Mouse (Mus musculus) retina, embryonic 14.5 days (tissue): ENCODE measurements around the gene Ddah2.
A peak's percentile ranks its signal among the peaks of the same experiment; 100 is the strongest.
"Not testable (repeated sequence)": the region's sequence is repeated elsewhere in the genome, so short reads cannot be mapped to it uniquely, and the experiment has no call there.

Experiments
- DNase-seq: peaks from one replicate; pipeline ENCODE4 v3.0.0-alpha.2; 2015; ENCODE audit warnings: low spot score

The Ddah2 gene

DNA sequence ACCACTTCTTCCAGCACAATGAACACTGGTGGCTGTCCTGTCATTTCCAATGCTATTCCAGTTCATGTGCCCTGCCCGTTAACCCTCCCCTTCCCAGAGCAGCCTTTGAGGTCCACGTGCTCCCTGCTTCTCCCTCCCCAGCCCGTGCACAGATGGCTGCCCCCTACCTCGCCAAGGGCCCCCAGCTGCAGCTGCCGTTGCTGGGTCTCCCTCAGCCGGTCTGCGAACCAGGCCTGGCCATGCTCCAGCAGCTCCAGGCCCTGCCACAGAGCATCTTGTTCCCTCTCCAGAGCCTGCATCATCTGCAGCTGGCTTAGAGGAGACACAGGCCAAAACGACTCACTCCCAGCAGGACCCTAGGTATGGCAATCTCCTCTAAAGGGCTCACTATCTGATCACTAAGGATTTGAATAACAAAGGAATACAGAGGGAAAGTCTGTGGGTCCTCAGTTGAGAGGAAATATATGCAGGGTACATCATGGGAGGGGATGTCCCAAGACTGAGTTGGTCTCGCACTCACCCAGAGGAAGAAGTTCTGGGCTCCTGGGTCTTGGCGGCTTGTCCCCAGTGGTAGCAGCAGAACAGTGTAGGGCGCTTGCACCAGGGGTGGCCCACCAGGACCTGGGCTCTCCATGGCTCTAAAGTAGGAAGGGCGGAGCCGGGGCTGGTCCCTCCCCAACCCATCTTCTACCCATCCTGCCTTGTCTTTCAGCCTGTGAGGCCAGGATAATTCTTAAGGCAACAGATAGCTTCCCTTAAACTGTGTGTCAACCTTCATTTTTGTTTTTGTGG is 31.4 kb upstream of the Ddah2 start, which contains the start of gene Sapcd1:
Gene Sapcd1 (minus strand): TSS at position 740 of the 792 bp plus-strand sequence.
- peak; percentile 83 for DNase-seq

DNA sequence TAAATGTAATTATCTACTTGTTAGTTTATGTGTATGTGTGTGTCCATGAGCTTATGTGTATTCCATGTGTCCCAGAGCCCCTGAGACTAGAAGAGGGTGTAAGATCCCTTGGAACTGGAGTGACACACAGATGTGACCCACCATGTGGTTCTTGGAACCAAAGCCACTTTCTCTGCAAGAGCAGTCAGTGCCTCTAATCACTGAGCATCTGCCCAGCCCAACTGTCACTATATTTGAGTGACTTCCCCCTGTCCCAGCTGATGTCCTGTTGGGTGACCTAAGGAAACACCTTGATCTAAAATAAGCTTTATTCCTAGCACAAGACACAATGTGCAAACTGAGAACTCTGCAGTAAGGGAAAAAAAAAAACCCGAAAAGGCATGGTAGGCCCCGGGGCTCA is 30.5 kb upstream of the Ddah2 start:
- DNase-seq = no peak

- DNase-seq = peak; percentile 67
Measured at GRCm38 (mm10) chr17:35029691-35030532, 28.9 kb upstream of the Ddah2 start.

- DNase-seq = no peak
Measured at GRCm38 (mm10) chr17:35031272-35031671, 27.6 kb upstream of the Ddah2 start.

DNA sequence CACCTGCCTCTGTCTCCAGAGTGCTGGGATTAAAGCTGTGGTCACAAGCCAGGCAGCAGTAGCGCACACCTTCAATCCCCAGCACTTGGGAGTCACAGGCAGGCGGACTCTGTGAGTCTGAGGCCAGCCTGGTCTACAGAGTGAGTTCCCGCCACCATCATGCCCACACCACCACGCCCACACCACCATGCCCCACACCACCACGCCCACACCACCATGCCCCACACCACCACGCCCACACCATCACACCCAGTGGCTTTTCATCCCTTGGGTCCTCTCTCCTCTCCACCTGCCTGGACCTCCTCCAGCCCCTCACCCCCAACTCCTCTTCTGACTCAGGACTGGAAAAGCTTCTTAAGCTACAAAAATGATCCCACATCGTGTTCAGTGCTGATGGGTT is 27.0 kb upstream of the Ddah2 start:
- DNase-seq = no peak

GRCm38 (mm10) chr17:35032323-35032870 is 26.4 kb upstream of the Ddah2 start:
- no peak for DNase-seq

DNA sequence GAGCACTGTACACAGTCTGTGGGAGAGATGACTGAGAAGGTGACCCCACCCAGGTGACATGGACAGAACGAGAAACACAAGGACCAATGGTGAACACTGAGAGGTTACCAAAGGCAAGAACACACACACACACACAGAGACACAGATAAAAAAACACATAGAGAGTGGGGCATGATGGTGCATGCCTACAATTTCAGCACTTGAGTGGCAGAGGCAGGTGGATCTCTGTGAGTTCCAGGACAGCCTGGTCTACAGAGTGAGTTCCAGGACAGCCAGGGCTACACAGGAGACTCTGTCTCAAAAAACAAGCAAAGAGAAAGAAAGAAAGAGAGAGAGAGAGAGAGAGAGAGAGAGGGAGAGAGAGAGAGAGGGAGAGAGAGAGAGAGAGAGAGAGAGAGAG is 25.1 kb upstream of the Ddah2 start:
- not testable (repeated sequence) for DNase-seq

DNA sequence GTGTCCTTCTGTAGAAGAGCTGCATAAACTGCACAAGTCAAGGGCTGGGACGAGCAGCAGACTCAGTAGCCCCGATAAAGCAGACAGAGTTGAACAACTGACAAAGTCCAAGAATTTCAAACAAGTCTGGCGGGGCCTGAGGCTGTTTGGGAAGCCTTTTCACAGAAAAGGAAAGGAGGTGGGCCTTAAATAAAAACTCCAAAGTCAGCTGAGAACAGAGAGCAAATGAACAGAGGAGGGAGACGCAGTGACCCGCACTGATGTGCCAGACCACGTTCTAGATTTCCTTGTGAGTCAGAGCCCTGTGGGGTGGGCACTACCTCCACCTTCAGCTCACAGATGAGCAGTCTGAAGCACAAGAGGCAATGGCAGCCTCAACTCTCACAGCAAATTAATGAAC is 23.9 kb upstream of the Ddah2 start:
- DNase-seq = no peak

GRCm38 (mm10) chr17:35039121-35039873 is 19.5 kb upstream of the Ddah2 start:
- no peak for DNase-seq

- no peak for DNase-seq
Measured at GRCm38 (mm10) chr17:35043794-35044193, 15.0 kb upstream of the Ddah2 start.

DNA sequence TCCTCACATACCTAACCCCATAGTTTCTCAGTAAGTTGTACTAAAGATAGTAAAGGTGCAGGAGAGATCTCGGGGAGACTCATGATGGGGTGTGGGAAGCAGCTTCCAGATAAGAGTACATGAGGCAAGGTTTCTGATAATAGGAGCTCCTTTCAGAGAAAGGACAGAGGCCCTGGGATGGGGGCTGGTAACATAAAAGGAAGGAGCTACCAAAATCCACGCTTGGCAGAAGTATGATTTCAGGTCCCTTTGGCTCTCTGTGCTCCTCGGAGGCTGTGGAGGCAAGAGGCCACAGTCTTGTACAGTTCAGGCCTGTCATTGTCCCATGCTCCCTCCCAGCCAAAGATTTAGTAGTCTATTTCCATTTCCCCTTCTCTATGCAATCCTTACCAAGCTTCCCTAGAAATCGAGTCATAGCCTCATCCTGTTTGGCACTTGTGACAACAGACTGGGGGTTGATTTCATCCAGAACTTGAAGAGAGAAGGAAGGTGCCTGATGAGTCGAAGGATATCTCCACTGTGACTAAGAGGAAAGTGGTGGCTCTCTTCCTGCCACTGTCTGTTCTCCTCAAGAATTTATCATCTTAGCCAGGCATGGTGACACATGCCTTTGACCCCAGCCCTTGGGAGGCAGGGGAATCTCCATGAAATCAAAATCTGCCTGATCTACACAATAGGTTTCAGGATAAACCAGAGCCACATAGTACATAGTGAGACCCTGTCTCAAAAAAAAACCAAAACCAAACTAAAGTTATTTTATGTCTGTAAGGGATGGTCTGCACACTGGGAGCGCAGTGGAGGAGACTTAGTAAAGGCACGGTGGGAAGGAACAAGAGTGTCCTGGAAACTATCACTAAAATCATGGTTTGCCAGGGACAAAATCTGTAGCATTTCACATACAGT is 13.7 kb upstream of the Ddah2 start:
- DNase-seq = no peak

DNA sequence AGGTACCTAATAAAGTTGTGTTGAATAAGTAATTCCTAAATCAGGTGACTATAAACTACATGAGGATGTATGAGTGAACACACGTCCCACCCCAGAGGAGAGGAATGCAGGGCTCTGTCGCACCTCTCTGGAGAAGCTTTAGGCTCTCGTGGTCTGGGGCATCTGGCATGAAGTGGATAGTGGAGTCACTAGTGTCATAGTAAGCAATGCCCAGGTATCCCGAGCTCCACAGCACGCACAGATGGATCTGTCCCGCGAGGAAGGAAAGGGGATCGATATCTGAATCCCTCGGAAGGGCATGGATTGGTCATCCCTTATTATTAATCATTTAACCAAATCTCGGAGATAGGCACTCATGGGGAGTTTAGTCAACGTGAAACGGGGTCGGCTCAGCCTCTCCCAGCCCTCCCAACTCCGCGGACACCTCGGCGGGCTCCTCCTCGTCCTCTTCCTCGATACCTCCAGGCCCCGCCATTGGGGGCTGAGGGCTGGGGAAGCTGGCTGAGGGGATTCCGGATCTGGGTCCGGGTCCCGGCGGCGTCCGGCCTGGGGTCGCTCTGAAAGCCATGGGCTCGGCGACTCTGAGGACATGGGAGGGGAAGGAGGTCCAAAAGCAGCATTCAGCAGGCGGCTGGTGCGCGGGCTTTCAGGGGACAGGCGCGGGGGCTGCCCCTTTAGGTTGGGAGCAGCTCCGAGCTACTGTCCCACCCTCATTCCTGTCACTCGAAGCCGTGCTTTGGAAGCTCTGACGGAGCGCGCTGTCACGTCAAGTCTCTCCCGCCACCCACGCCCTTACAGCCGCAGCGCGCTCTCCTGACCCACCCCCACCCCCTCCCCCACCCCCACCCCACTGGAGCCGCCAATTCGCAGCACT is 12.8 kb upstream of the Ddah2 start:
- DNase-seq = peak; percentile 9

- peak; percentile 100 for DNase-seq
Measured at GRCm38 (mm10) chr17:35046681-35047455, 12.0 kb upstream of the Ddah2 start, which contains the start of gene Msh5. TSS of gene Msh5 (minus strand) at chr17:35046745.

DNA sequence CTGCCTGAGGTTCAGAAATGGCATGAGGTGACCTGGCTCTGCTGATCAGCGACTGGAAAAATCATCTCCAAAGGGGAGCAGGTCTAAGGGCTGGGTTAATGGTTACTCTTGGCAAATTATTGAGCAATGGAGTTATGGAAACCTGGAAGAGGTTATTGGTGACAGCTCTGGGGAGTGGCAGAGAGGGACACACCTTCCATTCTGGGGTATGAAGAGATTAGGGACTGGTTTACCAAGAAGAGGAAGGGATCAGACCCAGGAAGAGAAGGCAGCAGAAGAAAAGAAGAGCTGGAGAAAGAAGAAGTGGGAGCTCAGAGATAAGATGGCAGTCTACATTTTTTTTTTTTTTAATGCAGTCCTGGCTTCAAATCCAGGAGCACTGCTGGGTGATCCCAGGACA is 11.1 kb upstream of the Ddah2 start:
- DNase-seq = no peak

- DNase-seq = no peak
Measured at GRCm38 (mm10) chr17:35048149-35048931, 10.5 kb upstream of the Ddah2 start.

DNA sequence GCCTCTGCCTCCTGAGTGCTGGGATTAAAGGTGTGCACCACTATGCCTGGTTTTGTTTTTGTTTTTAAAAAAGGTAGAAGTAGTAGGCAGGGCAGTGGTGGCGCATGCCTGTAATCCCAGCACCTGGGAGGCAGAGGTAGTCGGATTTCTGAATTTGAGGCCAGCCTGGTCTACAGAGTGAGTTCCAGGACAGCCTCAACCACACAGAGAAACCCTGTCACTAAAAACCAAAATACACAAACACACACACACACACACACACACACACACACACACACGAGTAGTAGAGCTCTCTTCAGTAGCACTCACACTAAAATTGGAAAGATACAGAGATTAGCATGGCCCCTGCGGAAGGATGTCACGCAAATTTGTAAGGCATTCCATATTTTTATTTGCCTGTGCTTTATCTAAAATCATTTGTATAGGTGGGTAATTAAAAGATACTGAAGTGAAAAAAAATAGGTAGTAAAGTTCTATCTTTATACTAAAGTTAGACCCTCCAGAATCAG is 9.8 kb upstream of the Ddah2 start:
- DNase-seq = no peak

DNA sequence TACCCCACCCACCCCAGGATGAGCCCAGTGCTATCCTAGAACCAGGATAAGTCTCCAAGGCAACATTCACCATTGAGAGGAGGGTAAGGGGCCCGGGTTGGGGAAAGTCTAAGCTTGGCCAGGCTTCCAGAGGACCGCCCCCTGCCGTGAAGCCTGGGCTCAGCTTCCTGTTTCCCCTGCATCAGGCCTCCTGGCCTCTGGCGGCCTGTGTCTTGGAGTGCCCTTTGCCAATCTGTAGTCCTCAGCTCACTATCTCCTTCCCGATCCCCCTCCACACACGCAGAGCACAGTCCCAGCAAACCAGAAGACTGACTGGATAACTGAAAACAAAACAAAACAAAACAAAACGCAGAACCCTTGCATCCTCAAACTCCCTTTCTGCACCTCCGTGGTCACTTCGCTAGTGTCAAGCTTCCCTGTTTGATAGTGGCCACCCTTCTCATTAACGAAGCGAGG is 9.2 kb upstream of the Ddah2 start, which contains the start of gene Clic1:
Gene Clic1 (plus strand): TSS at position 406 of the 456 bp plus-strand sequence.
- DNase-seq = peak; percentile 92
